Mouse (Mus musculus) cerebellum, adult 2 months (tissue): ENCODE data around the gene Pcgf3.

Experiments used
- CTCF ChIP-seq: fragments of 200-500 bp; IDR thresholded peaks from 2 replicates; pipeline ENCODE4 v1.5.1; 2011; ENCODE audit warnings: low read depth, mild to moderate bottlenecking, control low read depth, low read length, moderate library complexity, borderline replicate concordance; ENCODE audit not compliant: insufficient read depth
- POLR2A ChIP-seq: fragments of 200-500 bp; IDR thresholded peaks from 2 replicates; pipeline ENCODE4 v1.6.1; 2011; ENCODE audit warnings: low read length, control low read depth, borderline replicate concordance; ENCODE audit not compliant: insufficient read depth

DNA sequence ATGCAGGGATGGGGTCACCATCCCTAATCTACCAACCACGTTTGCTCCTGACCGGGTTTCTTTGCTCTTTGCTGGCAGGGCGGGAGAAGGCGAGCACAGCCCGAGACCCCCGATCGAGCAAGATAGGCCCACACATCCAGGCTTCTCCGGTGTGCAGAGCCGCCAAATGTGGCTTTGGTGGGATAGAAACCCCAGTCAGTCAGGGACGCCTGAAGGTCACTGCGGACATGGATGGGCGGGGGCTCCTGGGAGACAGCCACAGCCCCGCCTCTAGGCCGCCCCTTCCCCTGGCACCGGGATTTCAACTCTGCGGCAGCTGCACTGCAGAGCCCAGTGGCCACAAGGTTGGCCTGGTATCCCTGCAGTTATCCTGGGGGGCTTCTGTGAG lies 89.2 kb downstream of the Pcgf3 start:
- TF ChIP-seq POLR2A (no peak), CTCF (no peak)
